Mouse (Mus musculus): ENCODE measurements around the gene Zcchc24.

Gene Zcchc24

DNA sequence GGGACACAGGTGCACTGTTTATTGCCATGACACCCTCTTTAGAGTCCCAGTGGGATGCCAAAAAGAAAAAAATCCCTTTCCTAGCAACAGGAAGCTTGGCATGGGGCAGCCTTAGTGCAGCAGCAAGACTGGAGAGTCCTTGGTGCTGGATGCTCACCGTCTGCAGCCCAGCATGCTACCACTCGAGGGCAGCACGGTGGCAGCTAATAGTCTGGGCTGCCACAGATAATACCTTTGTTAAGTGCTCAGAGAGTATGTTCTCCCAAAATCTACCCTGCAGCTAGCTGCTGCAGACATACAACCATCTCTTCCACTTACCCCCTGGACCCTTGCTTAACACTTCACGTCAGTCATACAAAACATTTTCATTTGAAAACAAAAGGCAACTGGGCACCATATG lies 55.4 kb downstream of the Zcchc24 start:
- no peak for DNase-seq

DNA sequence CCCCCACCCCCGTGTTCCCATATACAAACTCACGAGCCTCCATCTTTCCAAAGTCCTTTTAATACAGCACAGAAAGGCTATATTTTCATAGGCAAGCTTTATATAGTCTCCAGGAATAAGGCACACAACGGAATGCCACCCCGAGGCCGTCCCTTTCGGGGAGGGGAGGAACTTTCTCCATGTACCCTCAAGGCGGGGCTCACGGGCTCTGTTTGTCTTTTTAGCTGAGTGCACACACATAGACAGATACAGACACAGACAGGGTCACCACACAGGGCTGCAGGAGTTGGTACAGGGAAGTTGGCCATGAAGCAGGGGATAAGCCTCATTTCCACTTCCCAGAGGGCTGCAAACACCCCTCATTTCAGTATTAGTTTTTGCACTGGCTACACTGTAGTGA lies 57.2 kb downstream of the Zcchc24 start:
- DNase-seq: no peak

DNA sequence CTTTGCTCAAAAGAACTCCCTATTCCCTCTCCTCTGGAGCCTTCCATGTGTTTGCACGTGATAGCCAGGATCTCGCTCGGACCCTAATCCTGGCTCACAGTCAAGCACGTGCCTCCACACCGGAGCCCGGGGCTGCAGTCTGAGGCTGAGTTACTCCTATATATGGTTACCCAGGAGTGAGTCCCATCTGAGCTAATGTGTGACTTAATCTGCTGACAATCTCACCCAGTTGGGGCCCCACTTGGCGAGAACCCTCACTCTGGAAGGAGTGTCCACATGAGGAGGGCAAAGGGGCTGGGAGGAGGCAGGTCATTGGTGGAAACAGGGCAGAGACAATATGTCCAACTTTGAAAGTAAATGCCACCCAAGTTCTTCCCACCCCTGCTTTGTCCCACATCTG lies 57.7 kb downstream of the Zcchc24 start:
- DNase-seq: no peak

DNA sequence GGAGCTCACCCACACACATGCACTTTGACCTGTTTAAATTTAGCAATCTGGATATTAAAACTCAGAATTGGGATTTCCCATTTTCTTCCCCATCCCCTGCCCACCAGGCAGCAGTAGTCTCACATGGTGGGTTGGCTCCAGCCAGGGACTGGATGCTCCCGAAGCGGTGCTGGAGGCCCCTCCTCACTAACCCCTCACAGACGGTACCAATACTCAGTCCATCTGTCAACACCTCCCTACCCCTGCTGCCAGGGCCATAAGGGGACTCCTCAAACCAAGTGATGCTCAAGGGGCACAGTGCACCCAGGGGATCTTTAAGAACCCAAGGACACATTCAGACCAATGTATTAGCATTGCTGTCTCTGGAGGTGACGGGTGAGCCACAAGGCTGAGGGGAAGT lies 58.2 kb downstream of the Zcchc24 start:
- no peak for DNase-seq

DNA sequence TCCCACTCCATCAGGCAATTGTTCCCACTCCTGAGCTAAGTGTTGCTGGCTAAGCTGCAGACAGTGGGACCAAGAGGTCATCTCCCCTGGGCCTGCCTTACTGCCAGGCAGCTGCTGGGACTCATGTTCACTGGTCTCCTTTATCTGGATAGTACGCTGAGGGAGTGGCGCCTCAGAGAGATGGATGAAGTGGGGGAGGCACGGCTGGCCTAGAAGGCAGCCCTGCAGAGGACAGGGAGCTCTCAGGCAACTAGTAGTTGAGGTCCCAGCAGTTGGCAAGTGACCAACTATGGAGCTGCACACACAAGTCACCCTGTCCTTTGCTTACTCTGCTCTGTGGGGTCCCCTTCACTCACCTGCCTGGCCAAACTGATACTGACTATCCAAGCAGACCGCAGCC lies 58.8 kb downstream of the Zcchc24 start:
- no peak for DNase-seq

DNA sequence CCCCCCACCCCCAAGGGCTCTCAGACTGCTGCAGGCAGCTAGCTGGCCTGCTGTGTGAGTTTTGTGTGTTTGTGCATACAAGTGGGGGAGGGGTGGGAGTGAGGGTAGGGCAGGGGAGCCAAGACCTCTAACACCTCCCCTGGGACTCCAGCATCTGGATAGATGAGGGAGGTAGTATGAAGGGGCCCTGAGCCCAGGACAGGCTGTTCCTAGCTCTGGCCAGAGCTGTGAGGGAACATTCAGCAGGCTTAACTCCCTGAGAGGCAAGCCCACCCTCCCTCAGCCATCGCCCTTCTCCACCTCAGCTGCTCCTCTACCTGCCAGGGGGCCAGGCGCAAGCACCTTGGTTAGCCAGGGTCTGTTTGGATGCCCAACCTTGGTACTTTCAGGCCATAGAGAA lies 59.9 kb downstream of the Zcchc24 start:
- DNase-seq: no peak

DNA sequence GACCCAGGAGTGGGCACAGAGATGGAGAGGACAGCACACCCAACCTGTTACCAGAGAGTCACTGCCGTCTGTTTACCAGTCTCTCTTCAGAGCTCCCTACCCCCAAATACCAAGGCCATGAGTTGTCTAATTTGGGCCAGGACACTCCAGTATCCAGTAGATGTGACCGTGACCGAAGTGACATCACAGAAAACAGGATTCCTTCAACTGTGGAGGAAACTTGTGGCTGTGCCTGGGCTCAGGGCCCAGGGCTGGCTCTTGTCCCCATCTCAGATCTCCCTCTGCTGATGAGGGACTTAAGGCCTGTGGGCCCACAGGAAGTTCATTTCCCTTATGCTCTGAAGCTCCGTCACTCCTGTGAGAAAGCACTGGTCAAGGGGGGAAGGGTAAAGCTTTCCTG lies 60.4 kb downstream of the Zcchc24 start:
- DNase-seq: no peak

DNA sequence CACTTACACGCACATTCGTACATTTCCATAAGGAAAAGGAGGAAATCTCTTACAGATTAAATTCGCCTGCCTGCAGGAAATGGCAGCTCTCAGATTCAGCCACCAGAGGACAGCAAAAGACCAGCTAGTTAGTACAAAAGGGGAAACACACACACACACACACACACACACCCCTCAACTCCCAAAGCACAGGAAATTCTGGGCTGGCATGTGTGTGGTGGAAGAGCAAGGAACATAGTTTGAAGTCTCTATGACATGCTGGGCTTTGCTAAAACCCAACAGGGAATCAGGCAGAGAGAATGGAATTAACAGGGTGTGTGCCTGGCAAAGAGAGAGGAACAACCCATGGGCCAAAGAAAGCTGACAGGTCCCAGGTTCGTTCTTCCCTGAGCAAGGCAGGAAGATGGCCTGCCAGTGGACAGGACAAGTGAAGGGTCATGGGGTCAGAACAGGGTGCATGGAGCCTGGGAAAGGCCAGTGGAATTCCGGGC lies 61.1 kb downstream of the Zcchc24 start:
- DNase-seq: no peak

DNA sequence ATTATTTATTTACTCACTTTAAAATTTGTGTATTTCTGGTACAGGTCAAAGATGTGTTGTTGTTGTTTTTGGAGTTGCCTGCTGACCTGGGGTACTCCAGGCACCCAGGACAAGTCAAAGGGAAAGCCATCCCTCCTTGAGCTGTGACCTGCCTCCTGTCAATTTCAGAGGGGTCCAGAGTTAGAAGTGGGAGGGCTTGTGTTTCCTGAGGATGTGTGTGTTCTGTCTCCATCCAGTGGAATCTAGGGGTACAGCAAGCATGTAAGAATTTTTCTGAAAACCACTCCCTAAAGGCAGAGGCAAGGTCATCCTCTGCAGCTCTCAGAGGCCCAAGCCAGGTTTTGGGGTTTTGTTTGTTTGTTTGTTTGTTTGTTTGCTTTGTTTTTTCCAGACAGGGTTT lies 66.9 kb downstream of the Zcchc24 start:
- peak; percentile 22 for DNase-seq

DNA sequence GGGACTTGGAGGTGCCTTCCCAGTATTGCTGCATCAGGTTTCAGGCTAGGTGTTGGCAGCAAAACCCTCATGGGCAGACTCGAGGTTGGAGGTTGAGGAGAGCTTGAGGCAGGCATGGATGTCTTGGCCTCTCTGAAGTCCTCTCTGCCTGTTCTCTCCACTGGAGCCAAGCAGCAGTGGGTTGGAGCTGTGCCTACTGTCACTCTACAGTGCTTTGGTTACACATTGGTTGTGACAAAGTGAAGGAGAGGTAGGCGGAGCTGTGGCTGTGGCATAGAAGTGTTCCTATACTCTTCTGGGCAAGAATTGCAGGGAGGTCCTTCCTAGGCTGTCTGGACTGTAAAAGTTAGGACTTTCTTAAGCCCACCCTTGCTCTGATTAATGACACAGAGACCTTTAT lies 72.5 kb downstream of the Zcchc24 start:
- DNase-seq: peak; percentile 21

DNA sequence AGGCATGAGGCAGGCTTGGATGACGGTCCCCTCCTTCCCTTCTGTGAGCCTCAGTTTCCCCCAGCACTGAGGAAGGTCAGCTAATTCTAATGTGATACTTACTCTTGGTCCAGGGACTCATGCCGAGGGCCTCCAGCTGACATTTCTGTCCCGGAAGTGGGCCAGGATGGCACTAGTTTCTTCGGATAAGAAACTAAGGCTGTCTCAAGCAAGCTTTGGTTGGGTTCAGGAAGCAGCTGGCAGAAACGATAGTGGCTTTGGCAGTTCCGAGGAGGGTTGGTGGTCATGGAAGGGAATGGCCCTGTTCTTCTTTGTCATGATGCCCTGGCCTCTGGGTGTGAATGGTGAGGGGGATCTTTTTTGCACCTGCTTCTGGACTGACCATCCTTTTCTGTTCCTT lies 73.8 kb downstream of the Zcchc24 start:
- DNase-seq: peak; percentile 28

DNA sequence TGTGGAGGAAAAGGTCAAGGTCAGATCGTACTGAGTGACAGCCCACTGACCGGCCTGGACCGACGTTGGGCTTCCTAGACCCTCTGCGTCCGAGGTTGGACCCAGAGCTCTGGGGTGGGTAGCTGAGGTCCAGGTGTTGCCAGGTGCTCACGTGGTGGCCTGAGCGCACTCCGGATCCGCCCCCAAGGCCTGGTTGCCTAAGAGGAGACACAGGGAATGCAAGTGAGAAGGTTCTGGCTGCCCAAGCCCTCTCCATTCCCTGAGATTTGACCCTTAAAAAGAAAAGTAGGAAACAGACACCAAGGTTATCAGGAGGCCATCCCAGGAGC lies 74.3 kb downstream of the Zcchc24 start:
- no peak for DNase-seq

DNA sequence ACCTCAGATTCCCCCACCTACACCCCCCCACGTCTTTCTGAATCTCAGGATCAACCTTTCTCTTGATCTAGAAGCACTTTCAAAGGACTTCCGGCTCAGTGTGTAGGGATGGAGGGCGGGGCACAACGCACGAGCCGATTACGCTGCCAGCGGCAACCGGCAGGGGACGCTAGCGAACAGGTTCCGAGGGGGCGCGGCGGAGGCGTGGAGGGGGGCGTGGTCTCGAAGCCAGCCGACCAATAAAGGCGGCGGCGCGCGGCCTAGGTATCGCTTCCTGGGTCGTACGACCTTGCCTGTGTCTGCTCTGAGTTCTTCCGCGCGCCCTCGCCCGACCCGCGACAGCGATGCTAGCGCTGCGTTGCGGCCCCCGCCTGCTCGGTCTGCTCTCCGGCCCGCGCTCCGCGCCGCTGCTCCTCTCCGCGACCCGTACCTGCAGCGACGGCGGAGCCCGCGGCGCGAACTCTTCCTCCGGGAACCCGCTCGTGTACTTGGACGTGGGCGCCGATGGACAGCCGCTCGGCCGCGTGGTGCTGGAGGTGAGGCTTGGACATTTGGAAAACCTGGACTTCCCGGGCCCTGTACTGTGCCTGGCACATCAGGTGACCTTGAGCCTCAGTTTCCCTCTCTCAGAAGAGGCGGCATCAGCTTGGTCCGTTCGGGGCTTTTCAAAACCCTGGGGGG lies 74.8 kb downstream of the Zcchc24 start, which contains the start of gene Ppif:
Gene Ppif, plus strand, starts transcription at position 267 of the 681 bp plus-strand sequence.
- DNase-seq: peak; percentile 95

DNA sequence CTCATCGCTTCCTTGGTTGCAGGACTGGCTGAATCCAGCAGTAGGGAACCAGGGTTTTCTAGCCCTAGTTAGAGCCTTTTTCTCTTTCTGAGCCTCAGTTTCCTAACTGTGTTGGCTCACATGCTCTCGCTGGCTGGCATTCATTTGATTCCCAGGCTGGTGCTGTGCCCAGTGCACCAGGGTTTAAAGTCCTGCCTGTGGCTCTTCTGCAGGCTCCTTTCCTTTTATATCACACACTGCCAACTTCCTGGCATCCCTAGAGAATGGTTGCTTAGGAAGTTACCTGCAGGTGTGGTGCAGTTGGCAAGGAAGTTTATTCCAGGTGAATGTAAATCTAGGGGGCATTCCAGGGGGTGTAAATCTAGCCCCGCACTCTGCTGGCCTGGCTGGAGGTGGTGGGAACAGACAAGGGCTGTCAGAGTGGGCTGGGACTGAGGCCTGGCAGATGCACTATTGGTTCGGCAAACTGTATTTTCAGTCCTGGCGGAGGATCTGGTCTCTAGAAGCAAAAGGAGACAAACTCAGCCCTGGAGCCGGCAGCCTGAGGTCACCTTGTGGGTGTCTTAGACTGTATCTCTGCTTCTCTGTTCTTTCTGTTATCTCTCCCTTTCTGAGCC lies 75.5 kb downstream of the Zcchc24 start:
- no peak for DNase-seq

DNA sequence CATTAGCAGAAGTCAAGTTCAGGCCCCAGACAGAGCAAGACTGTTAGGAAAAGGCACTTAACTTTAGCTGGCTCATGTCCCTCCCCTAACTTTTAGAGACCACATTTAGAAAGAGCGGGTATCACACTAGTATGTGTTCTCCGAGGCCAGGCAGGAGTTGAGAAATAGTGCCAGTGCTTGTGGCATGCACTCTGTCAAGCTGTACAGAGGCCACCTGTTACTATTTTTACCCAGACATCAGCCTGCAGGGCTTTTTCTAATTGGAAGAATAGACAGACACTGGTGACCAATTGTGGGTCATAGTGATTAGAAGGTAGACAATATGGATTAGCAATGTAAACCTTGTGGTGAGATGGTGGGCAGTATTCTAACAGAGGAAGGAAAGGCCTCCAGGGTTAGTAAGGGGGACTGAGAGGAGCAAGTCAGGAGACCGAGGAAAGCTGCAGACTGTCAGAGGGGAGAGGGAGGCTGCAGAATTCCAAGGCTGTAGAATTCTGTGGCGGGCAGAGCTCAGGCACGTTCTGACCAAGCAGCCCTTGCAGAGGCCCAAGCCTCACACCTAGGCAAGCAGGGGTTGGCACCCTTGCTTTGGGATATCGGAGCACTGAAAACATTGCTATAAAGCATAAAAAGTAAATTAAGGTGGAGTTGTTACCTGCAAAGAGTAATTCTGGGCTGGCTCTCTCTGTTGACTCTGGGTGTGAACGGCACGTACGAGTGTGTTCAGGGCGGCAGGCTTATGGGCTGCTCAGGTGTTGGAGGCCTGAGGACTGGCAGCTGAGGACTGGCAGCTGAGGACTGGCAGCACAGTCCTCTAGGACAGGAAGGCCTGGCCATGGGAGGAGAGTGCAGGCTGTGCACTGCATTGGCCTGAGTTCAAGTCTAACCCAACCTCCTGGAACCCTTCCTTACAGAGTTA lies 81.6 kb downstream of the Zcchc24 start:
- no peak for DNase-seq

DNA sequence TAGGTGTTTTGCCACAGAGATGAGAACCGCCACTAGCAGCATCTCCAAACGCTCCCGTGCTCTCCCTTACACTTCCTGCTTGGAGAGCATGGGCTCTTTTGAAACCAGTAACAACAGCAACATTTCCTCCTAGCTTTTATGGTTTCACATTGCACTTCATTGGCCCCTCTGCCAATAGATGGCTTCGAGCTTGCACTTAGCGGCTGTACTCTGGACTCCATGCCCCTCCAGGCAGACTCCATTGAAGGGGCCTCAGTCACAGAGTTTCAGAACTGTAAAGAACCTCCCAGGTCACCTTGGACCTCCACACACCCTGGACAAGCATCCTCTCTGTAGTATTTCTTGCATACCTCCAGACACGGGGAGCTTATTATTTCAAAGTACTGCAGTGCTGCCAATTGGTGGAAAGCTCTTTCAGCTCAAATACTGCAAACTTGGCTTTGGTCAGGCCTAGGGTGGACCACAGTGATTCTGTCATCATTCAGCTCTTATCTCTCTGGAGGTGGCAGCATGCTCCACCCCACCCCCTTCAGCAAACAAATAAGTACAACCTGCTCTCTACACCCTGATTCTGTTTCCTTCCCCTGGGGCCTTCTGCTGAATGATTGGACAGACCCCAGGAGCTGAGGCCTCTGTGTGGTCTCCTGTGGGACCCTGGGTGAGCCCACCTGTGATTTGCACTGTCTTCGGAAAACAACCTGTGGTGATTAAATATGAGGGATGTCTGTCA lies 82.5 kb downstream of the Zcchc24 start:
- DNase-seq: no peak

DNA sequence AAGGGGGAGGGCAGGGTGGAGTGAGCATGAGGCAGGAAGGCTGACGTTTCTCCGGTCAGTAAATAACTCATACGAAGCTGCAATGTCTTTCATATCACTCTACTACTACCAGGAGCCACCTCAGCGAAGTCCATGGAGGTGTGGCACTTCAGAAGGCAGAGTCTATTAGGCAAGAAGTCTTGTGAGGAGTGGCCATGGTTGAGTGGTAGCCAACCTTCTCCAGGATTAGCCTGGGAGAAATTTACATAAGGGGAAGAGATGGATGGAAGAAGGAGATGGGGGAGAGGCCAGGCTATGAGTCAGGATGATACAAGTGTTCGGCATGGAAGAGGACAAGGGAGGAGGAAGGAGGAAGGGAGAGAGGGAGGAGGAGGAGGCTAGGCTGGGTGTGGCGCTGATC lies 86.8 kb downstream of the Zcchc24 start:
- DNase-seq: no peak

DNA sequence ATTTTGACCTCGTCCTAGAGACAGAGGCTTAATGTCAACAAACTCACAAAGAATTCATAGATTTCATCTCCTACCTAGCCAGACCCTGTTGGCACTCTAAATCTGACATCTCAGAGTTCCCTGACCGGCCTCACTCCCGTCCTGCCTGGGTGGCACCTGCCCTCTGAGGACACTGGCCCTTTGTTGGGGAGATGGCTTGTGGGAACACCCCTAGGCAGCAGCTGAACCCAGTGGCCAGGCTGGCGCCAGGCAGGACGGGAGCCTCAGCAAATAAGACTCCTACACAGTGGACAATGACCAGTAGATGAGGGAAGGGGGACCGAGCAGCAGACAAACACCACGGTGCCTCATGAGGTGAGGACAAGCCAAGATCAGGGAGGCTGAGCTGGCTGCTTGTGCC lies 89.2 kb downstream of the Zcchc24 start:
- DNase-seq: no peak

DNA sequence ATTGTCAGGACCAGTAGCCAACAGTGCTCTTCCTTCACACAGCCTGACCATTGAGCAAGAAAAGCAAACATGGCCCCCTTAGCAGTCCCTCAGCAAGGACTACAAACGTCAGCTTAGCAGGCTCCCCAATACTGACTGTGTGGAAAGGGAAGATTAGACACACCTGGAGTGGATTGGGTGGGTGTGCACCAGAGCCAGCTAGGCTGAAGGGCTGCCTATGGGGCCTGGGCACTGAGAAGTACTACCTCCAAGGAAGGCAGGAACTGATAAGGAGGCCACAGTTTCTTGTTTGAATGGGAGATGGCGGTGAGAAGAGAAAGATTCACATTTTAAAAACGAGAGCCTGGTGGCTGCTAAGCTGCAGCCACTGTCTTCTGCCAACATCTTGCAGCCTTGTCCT lies 101.3 kb downstream of the Zcchc24 start:
- DNase-seq: no peak

DNA sequence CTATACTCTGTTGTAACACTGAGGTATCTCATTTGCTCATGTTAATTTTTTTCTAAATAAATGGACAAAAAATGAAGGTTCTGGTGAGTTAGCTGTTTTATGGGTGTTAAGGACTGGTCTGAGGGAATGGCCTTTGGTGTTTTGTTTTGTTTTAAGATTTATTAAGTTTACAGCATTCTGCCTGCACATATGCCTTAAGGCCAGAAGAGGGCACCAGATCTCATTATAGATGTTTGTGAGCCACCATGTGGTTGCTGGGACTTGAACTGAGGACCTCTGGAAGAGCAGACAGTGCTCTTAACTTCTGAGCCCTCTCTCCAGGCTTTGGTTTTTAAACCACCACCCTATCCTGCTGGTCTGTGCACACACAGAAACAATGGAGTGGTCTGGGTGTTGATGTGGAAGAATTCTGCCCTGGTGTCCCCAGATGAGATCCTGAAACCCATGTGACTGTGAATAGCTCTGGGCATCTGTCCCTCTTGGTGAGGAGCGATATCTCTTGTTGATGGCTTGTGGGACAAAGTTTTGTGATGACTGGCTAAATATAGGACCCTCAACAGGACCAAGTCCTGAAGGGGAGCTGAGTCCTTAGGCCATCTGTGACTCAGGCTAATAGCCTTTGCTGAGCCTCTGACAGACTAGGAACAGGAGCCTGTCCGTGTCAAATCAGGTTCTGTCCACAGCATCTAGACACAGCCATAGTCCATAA lies 102.0 kb downstream of the Zcchc24 start:
- peak; percentile 22 for DNase-seq

DNA sequence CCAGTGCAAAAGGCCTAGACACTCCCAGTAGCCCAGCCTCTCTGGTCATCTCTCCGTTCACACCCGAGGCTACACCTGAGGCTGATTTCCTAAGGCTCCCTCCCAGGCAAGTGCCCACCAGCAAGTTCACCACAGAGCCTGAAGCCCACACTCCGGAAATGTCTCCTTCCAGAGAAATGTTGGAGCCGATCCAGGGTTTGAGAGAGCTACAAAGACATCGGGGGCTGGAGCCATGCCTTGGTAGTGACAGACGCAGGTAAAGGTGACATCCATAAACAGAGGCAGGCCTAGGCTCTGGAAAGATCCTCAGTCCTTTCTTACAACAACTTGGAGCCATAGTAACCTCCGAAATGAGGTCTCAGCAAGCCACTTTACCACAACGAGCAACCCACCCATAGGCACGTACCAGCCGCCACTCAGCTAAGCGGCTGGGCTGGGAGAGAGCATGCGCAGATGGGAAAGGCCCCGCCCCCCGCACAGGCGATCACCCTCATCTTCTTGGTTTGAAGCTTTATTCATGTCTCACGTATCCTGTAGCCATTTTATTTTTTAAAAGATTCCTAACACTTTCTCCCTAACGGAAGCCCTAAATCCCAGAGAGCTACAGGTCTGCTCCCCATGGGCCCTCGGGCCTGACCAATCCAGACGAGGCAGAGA lies 103.4 kb downstream of the Zcchc24 start:
- DNase-seq: peak; percentile 40

DNA sequence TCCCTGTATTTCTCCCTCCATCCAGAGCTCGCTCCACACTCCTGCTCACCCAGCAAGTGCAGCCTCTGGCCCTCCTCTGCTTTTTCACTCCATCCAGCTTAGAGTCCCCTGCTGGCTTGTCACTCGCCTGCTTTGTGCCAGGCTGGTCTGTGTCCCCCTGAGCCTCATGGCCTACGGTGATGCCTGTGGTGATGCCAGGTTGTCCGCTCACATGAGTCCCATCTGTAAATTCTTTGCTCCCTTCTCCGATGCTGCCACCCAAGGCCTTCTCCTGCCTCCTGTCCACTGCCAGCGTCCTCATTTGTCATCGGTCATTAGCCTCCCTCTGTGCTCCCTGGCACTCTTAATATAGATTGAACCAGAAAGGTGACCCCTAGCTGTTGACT lies 104.5 kb downstream of the Zcchc24 start:
- peak; percentile 36 for DNase-seq
